Mouse (Mus musculus): Measurements from ENCODE around the gene 2200002J24Rik. TPM values are rescaled to one million over a fixed set of nuclear protein-coding genes. Genes with fewer than 3 reads are reported as not detected.
"Not testable (repeated sequence)": the region's sequence is repeated elsewhere in the genome, so short reads cannot be mapped to it uniquely, and the experiment has no call there.

2200002J24Rik gene
- polyA plus RNA-seq, 1 experiment from 2014 or later: not detected

DNA sequence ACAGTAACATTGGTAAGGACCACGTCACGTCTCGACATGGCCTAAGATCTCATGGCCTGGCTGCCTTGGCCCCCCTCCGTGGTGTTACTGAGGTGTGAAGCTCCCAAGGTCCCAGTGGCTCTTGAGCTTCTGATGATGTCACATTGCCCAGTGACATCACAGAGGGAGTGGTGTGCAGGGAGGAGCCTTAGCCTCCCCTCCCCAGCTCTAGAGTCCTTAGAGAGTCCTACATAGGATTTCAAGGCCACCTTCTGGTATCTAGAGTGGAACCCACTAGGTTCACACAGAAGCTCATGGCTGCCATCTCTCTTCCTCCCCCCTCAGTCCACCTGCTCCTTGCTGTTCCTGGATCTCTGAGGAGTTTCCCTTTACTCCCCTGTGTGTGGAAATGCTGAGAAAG, 44.9 kb downstream of the 2200002J24Rik start, which contains the start of gene Gapdhs:
Gapdhs (minus strand) TSS at position 65 of the 400 bp plus-strand sequence.
- not testable (repeated sequence) for ATAC-seq; H3K27me3 ChIP-seq (ENCODE audit: control insufficient read depth, insufficient read depth, low read depth, low read length); H3K4me3 ChIP-seq (ENCODE audit: low read depth, low read length); H3K27ac ChIP-seq (ENCODE audit: low read length); H3K4me1 ChIP-seq (ENCODE audit: control insufficient read depth, insufficient read depth, low read length); H3K4me2 ChIP-seq (ENCODE audit: low read length); H3K9me3 ChIP-seq (replicated peaks; ENCODE audit: control insufficient read depth, low read length, poor library complexity, severe bottlenecking); H3K36me3 ChIP-seq (ENCODE audit: control insufficient read depth, insufficient read depth, low read length); H3K9ac ChIP-seq (ENCODE audit: low read depth, low read length)
- WGBS: no CpG with 5 or more reads among the region's 4 CpGs

DNA sequence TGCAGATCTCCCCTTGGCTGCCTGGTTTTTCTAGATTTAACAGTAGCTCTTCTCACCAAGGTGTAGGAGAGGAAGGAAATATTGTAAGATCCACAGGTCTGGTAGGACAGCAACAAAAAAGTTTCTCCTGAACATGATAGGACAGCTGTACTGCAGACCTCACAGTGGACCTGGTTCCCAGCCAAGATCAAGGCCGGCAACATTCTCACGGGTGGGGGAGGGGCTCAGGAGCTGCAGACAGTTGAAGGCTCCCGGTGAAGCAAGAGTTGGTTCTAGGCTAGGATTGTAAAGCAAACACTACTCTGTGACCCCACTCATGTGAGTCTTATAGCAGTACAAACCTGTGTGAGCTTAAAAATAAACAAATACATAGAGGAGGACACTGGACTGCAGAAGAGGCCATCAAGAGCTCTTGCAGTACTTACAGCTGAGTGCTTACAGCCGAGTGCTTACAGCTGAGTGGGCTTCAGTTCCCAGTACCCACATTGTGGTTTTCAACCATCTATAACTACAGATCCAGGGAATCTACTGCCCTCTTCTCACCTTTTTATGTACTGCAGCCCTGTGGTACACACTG, 45.4 kb downstream of the 2200002J24Rik start:
- 66% methylated on average over 4 of the region's 4 CpGs for WGBS

DNA sequence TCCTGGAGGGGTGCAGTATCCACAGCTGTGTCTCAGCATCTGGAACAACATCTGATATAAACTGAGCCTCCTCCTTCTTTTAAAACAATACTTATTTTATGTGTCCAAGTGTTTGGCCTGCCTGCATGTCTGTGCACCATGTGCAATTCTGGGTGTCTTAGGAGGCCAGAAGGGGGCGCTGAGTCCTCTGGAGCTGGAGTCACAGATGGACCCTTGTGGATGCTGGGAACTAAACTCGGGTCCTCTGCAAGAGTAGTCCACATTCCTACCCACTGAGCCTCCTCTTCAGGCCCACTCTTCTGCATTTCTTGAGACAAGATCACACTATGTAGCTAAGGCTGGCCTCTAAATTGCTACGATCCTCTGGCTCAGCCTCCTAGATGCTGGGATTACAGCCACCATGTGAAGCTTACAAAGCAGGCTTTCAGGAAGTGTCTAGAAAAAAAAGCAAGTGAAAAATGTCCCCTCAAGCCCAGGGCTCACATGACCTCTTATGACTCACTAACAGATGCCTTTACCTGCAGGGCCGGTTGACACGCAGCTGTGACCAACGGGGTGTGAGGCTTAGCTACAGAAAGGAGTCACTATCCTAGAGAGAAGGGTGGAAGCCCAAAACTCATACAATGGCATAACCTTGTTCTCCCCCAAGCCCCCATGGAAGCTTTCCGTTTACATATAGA, 48.9 kb downstream of the 2200002J24Rik start:
- no peak overlapping the region for H3K4me2 ChIP-seq (ENCODE audit: low read length)
- no peak for ATAC-seq
- no peaks in the 10 kb centered on the region for H3K9me3 ChIP-seq (replicated peaks; ENCODE audit: control insufficient read depth, low read length, poor library complexity, severe bottlenecking)
- H3K27ac ChIP-seq (ENCODE audit: low read length): no peak overlapping the region
- no peaks in the 10 kb centered on the region for H3K27me3 ChIP-seq (ENCODE audit: control insufficient read depth, insufficient read depth, low read depth, low read length)
- H3K9ac ChIP-seq (ENCODE audit: low read depth, low read length): no peak overlapping the region
- H3K4me3 ChIP-seq (ENCODE audit: low read depth, low read length): no peak overlapping the region
- no peaks in the 10 kb centered on the region for H3K4me1 ChIP-seq (ENCODE audit: control insufficient read depth, insufficient read depth, low read length)
- no peaks in the 10 kb centered on the region for H3K36me3 ChIP-seq (ENCODE audit: control insufficient read depth, insufficient read depth, low read length)
- WGBS: 84% methylated on average over 7 of the region's 7 CpGs

More for the DNA sequence above, 45.4 kb downstream of the 2200002J24Rik start:
- ATAC-seq: no peak
- no peaks in the 10 kb centered on the region for H3K27me3 ChIP-seq (ENCODE audit: control insufficient read depth, insufficient read depth, low read depth, low read length)
- H3K9ac ChIP-seq (ENCODE audit: low read depth, low read length): no peak overlapping the region
- no peak overlapping the region for H3K4me3 ChIP-seq (ENCODE audit: low read depth, low read length)
- no peak overlapping the region for H3K27ac ChIP-seq (ENCODE audit: low read length)
- H3K4me1 ChIP-seq (ENCODE audit: control insufficient read depth, insufficient read depth, low read length): no peaks in the 10 kb centered on the region
- H3K4me2 ChIP-seq (ENCODE audit: low read length): no peak overlapping the region
- no peaks in the 10 kb centered on the region; the same call in 1 of the 2 replicates for H3K36me3 ChIP-seq (ENCODE audit: control insufficient read depth, insufficient read depth, low read length)
- H3K9me3 ChIP-seq (replicated peaks; ENCODE audit: control insufficient read depth, low read length, poor library complexity, severe bottlenecking): no peaks in the 10 kb centered on the region

Other genes with a start within 250 kb of the 2200002J24Rik start
- 0.67 and 0.73 TPM in 2 replicates for gene Kirrel2, start 241.2 kb upstream of the 2200002J24Rik start, polyA plus RNA-seq (2015; fragmentation: Nextera tagmentation; extraction: Ambion mirVana)
- gene Nphs1, start 240.6 kb upstream of the 2200002J24Rik start, polyA plus RNA-seq (2015; fragmentation: Nextera tagmentation; extraction: Ambion mirVana): 0.46 and 0.50 TPM in 2 replicates
- gene Prodh2, start 205.3 kb upstream of the 2200002J24Rik start, polyA plus RNA-seq (2015; fragmentation: Nextera tagmentation; extraction: Ambion mirVana): not detected in 2 replicates
- gene Arhgap33, start 163.9 kb upstream of the 2200002J24Rik start, polyA plus RNA-seq (2015; fragmentation: Nextera tagmentation; extraction: Ambion mirVana): 140 and 149 TPM in 2 replicates
- gene Hspb6, start 146.7 kb upstream of the 2200002J24Rik start, polyA plus RNA-seq (2015; fragmentation: Nextera tagmentation; extraction: Ambion mirVana): 7.5 and 11.2 TPM in 2 replicates
- 8.2 and 8.5 TPM in 2 replicates for gene Proser3, start 146.6 kb upstream of the 2200002J24Rik start, polyA plus RNA-seq (2015; fragmentation: Nextera tagmentation; extraction: Ambion mirVana)
- gene Lin37, start 139.1 kb upstream of the 2200002J24Rik start, polyA plus RNA-seq (2015; fragmentation: Nextera tagmentation; extraction: Ambion mirVana): 52.1 and 63.8 TPM in 2 replicates
- 82.0 and 88.4 TPM in 2 replicates for gene U2af1l4, start 135.6 kb upstream of the 2200002J24Rik start, polyA plus RNA-seq (2015; fragmentation: Nextera tagmentation; extraction: Ambion mirVana)
- 18.6 and 19.2 TPM in 2 replicates for gene Gm49396, start 135.6 kb upstream of the 2200002J24Rik start, polyA plus RNA-seq (2015; fragmentation: Nextera tagmentation; extraction: Ambion mirVana)
- gene Psenen, start 135.3 kb upstream of the 2200002J24Rik start, polyA plus RNA-seq (2015; fragmentation: Nextera tagmentation; extraction: Ambion mirVana): 116 and 124 TPM in 2 replicates
- 4.5 and 4.8 TPM in 2 replicates for gene Igflr1, start 133.5 kb upstream of the 2200002J24Rik start, polyA plus RNA-seq (2015; fragmentation: Nextera tagmentation; extraction: Ambion mirVana)
- 9.1 and 11.0 TPM in 2 replicates for gene Kmt2b, start 110.2 kb upstream of the 2200002J24Rik start, polyA plus RNA-seq (2015; fragmentation: Nextera tagmentation; extraction: Ambion mirVana)
- gene Zbtb32, start 100.0 kb upstream of the 2200002J24Rik start, polyA plus RNA-seq (2015; fragmentation: Nextera tagmentation; extraction: Ambion mirVana): 0.20 and 0.22 TPM in 2 replicates
- gene Upk1a, start 86.1 kb upstream of the 2200002J24Rik start, polyA plus RNA-seq (2015; fragmentation: Nextera tagmentation; extraction: Ambion mirVana): 0.29 and 0.46 TPM in 2 replicates
- 1,035 and 1,037 TPM in 2 replicates for gene Cox6b1, start 72.8 kb upstream of the 2200002J24Rik start, polyA plus RNA-seq (2015; fragmentation: Nextera tagmentation; extraction: Ambion mirVana)
- gene Etv2, start 63.1 kb upstream of the 2200002J24Rik start, polyA plus RNA-seq (2015; fragmentation: Nextera tagmentation; extraction: Ambion mirVana): not detected in 2 replicates
- 127 and 132 TPM in 2 replicates for gene Rbm42, start 48.6 kb upstream of the 2200002J24Rik start, polyA plus RNA-seq (2015; fragmentation: Nextera tagmentation; extraction: Ambion mirVana)
- 24.4 and 26.9 TPM in 2 replicates for gene Haus5, start 33.9 kb upstream of the 2200002J24Rik start, polyA plus RNA-seq (2015; fragmentation: Nextera tagmentation; extraction: Ambion mirVana)
- gene Pmis2, start 27.3 kb upstream of the 2200002J24Rik start, polyA plus RNA-seq (2015; fragmentation: Nextera tagmentation; extraction: Ambion mirVana): not detected in 2 replicates
- gene Atp4a, start 13.3 kb downstream of the 2200002J24Rik start, polyA plus RNA-seq (2015; fragmentation: Nextera tagmentation; extraction: Ambion mirVana): 1.2 and 2.2 TPM in 2 replicates
- gene Tmem147, start 30.6 kb downstream of the 2200002J24Rik start, polyA plus RNA-seq (2015; fragmentation: Nextera tagmentation; extraction: Ambion mirVana): 233 and 254 TPM in 2 replicates
- gene Gapdhs, start 44.8 kb downstream of the 2200002J24Rik start, polyA plus RNA-seq (2015; fragmentation: Nextera tagmentation; extraction: Ambion mirVana): 1.1 and 1.7 TPM in 2 replicates
- 1.6 and 2.0 TPM in 2 replicates for gene Sbsn, start 52.5 kb downstream of the 2200002J24Rik start, polyA plus RNA-seq (2015; fragmentation: Nextera tagmentation; extraction: Ambion mirVana)
- gene Dmkn, start 64.8 kb downstream of the 2200002J24Rik start, polyA plus RNA-seq (2015; fragmentation: Nextera tagmentation; extraction: Ambion mirVana): 2.8 and 3.6 TPM in 2 replicates
- not detected in 2 replicates for gene Krtdap, start 89.0 kb downstream of the 2200002J24Rik start, polyA plus RNA-seq (2015; fragmentation: Nextera tagmentation; extraction: Ambion mirVana)
- 0.13 TPM in 1 of 2 replicates, not detected in the other for gene Ffar2, start 124.8 kb downstream of the 2200002J24Rik start, polyA plus RNA-seq (2015; fragmentation: Nextera tagmentation; extraction: Ambion mirVana)
- not detected in 2 replicates for gene Ffar3, start 157.3 kb downstream of the 2200002J24Rik start, polyA plus RNA-seq (2015; fragmentation: Nextera tagmentation; extraction: Ambion mirVana)
- not detected in 2 replicates for gene Ffar1, start 162.6 kb downstream of the 2200002J24Rik start, polyA plus RNA-seq (2015; fragmentation: Nextera tagmentation; extraction: Ambion mirVana)
- gene Cd22, start 181.4 kb downstream of the 2200002J24Rik start, polyA plus RNA-seq (2015; fragmentation: Nextera tagmentation; extraction: Ambion mirVana): 0.06 TPM in 1 of 2 replicates, not detected in the other
- gene Mag, start 215.9 kb downstream of the 2200002J24Rik start, polyA plus RNA-seq (2015; fragmentation: Nextera tagmentation; extraction: Ambion mirVana): 4.5 and 4.7 TPM in 2 replicates
- not detected in 2 replicates for gene Hamp2, start 225.8 kb downstream of the 2200002J24Rik start, polyA plus RNA-seq (2015; fragmentation: Nextera tagmentation; extraction: Ambion mirVana)
- gene Hamp, start 245.1 kb downstream of the 2200002J24Rik start, polyA plus RNA-seq (2015; fragmentation: Nextera tagmentation; extraction: Ambion mirVana): not detected in 2 replicates

Data from midbrain, embryonic 16.5 days (tissue).